Mouse (Mus musculus): Measurements from ENCODE around the gene 5730409E04Rik. TPM values are rescaled to one million over a fixed set of nuclear protein-coding genes. Genes with fewer than 3 reads are reported as not detected.

Gene 5730409E04Rik
- polyA plus RNA-seq, 1 experiment from 2014 or later, result 1.5 TPM

DNA sequence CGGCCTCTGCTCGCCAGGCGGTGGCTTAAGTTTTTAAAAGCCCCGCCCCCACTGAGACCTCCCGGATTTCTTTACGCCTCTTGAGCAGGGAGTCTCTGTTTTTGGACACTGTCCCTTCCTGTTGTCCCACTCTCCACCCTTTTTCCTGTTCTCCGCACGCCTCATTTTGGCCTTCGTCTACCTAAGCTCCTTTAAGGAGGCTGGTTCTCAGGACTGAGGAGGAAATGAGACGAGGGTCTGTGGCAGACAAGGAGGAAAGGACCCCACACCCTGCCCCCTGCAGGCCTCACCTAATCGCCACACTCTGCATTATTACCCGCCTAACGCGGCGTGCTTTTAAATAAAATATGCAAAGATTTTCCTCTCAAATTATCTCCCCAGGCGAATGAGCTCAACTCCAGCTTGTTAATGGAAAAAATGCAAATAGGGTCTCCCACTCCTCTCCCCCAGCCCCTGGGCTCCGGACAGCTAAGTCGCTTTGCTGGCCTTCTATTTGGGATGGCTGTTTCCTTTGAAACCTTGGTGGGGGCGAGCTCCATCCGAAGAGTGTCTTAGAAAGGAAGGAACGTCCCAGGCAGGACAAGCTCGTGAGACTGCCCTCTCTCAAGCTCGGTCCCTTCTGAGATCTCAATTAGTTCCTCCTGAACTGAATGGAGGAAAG lies 17.5 kb downstream of the 5730409E04Rik start:
- peak; percentile 61; the same call in 1 of the 2 replicates for ATAC-seq (ENCODE audit: low FRiP score, low TSS enrichment)
- H3K9ac ChIP-seq (replicated peaks; ENCODE audit: low read length), result peak overlapping the region; percentile 33

DNA sequence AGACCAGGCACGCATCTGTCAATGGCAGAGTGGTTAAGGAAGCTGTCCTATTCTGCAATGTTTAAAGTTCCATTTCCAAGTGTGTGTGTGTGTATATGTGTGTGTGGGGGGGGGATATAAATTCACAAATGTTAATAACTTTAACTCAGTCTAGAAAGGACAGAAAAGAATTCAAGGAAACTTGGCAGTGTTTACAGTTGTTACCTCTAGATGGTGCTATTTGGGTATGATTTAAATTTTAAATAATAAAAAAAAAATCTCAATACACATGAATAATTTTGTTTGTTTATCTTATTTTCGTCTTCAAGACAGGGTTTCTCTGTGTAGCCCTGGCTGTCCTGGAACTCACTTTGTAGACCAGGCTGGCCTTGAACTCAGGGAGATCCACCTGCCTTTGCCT lies 22.3 kb downstream of the 5730409E04Rik start:
- H3K4me2 ChIP-seq (replicated peaks; ENCODE audit: low read depth, low read length), result no peak overlapping the region
- H3K36me3 ChIP-seq (ENCODE audit: insufficient read depth, low read length), result no peaks in the 10 kb centered on the region
- no peaks in the 10 kb centered on the region for H3K9me3 ChIP-seq (ENCODE audit: low read length)
- H3K4me3 ChIP-seq (ENCODE audit: low read length), result no peak overlapping the region
- WGBS, result 40% methylated on average over 2 of the region's 2 CpGs
- H3K27ac ChIP-seq (ENCODE audit: low read length), result no peak overlapping the region
- H3K4me1 ChIP-seq (ENCODE audit: insufficient read depth, low read length), result peaks cover 5% of the 10 kb centered on the region; the same call in 1 of the 2 replicates
- H3K27me3 ChIP-seq (ENCODE audit: insufficient read depth, low read length), result peaks cover 15% of the 10 kb centered on the region
- no peak for ATAC-seq (ENCODE audit: low FRiP score, low TSS enrichment)
- H3K9ac ChIP-seq (replicated peaks; ENCODE audit: low read length), result no peak overlapping the region

More for the DNA sequence above, 17.5 kb downstream of the 5730409E04Rik start:
- Histone ChIP-seq H3K27me3 (ENCODE audit: insufficient read depth, low read length) (peaks cover 4% of the 10 kb centered on the region; the same call in 1 of the 2 replicates), H3K4me1 (ENCODE audit: insufficient read depth, low read length) (peaks cover 12% of the 10 kb centered on the region; the same call in 1 of the 2 replicates), H3K4me3 (ENCODE audit: low read length) (peak overlapping the region; percentile 32), H3K36me3 (ENCODE audit: insufficient read depth, low read length) (no peaks in the 10 kb centered on the region), H3K27ac (ENCODE audit: low read length) (no peak overlapping the region), H3K4me2 (replicated peaks; ENCODE audit: low read depth, low read length) (peak overlapping the region; percentile 55), H3K9me3 (ENCODE audit: low read length) (no peaks in the 10 kb centered on the region)
- WGBS, result 2% methylated on average over 23 of the region's 23 CpGs

DNA sequence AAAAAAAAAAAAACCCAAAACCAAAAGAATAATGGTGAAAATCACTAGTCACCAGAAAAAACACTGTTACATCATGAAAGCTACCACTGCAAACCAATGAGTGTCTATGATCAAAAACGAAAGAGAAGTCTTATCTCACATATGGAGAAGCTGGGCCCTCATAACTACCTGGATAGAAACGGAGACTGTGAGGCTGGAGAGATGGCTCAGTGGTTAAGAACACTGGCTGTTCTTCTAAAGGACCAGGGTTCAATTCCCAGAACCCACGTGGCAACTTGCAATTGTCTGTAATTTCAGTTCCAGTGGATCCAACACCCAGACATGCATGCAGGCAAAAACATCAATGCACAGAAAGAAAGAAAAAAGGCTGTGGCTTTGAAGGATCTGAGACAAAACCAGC lies 23.1 kb downstream of the 5730409E04Rik start:
- Histone ChIP-seq H3K9ac (replicated peaks; ENCODE audit: low read length) (no peak overlapping the region), H3K36me3 (ENCODE audit: insufficient read depth, low read length) (no peaks in the 10 kb centered on the region), H3K4me2 (replicated peaks; ENCODE audit: low read depth, low read length) (no peak overlapping the region), H3K27me3 (ENCODE audit: insufficient read depth, low read length) (peaks cover 21% of the 10 kb centered on the region), H3K27ac (ENCODE audit: low read length) (no peak overlapping the region), H3K9me3 (ENCODE audit: low read length) (no peaks in the 10 kb centered on the region), H3K4me1 (ENCODE audit: insufficient read depth, low read length) (no peaks in the 10 kb centered on the region), H3K4me3 (ENCODE audit: low read length) (no peak overlapping the region)
- no peak for ATAC-seq (ENCODE audit: low FRiP score, low TSS enrichment)
- WGBS, result 61% methylated on average over 3 of the region's 3 CpGs

DNA sequence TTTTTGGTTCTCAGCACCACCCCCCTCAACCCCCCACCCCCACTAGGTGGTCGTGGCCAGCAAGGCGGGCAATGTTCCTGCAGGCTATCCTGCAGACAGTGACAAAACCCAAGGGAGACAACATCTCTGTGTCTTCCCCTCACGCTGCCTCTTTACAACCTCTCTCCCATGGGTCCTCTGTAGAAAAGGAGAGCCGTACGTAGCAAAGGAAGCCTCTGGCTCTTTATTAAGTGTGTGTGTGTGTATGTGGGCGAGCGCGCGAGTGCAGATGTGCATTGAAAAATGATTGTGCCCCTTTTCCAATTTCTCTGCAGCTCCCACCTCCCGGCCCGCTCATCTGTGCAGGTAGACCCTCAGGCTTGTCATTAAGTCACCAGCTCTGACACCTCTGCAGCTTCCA lies 26.7 kb downstream of the 5730409E04Rik start:
- ATAC-seq (ENCODE audit: low FRiP score, low TSS enrichment), result no peak
- H3K9me3 ChIP-seq (ENCODE audit: low read length), result no peaks in the 10 kb centered on the region
- WGBS, result 15% methylated on average over 11 of the region's 11 CpGs
- H3K36me3 ChIP-seq (ENCODE audit: insufficient read depth, low read length), result no peaks in the 10 kb centered on the region
- H3K4me1 ChIP-seq (ENCODE audit: insufficient read depth, low read length), result no peaks in the 10 kb centered on the region
- H3K4me2 ChIP-seq (replicated peaks; ENCODE audit: low read depth, low read length), result no peak overlapping the region
- H3K4me3 ChIP-seq (ENCODE audit: low read length), result no peak overlapping the region
- no peak overlapping the region for H3K27ac ChIP-seq (ENCODE audit: low read length)
- H3K9ac ChIP-seq (replicated peaks; ENCODE audit: low read length), result no peak overlapping the region
- peaks cover 30% of the 10 kb centered on the region for H3K27me3 ChIP-seq (ENCODE audit: insufficient read depth, low read length)

DNA sequence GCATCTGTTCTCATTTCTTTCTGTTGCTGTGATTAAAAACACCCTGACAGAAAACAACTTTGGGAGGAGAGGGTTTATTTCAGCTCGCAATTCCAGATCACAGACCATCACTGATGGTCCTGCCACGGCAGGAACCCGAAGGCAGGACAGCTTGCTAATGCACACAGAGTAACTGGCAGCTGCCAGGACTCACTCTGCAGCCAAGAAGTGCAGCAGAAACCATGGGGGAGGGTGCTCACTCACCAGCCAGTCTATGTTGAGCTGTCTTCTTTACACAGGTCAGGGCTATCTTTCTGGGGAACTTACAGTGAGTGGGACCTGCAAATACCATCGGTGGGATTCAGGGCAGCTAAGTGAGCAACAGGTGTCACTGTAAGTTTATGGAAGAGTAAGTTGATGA lies 27.8 kb downstream of the 5730409E04Rik start:
- Histone ChIP-seq H3K27ac (ENCODE audit: low read length) (no peak overlapping the region), H3K4me3 (ENCODE audit: low read length) (no peak overlapping the region), H3K27me3 (ENCODE audit: insufficient read depth, low read length) (peaks cover 34% of the 10 kb centered on the region), H3K9ac (replicated peaks; ENCODE audit: low read length) (no peak overlapping the region), H3K4me1 (ENCODE audit: insufficient read depth, low read length) (no peaks in the 10 kb centered on the region), H3K36me3 (ENCODE audit: insufficient read depth, low read length) (no peaks in the 10 kb centered on the region), H3K9me3 (ENCODE audit: low read length) (no peaks in the 10 kb centered on the region), H3K4me2 (replicated peaks; ENCODE audit: low read depth, low read length) (no peak overlapping the region)
- 59% methylated on average over 4 of the region's 4 CpGs for WGBS
- ATAC-seq (ENCODE audit: low FRiP score, low TSS enrichment), result no peak

DNA sequence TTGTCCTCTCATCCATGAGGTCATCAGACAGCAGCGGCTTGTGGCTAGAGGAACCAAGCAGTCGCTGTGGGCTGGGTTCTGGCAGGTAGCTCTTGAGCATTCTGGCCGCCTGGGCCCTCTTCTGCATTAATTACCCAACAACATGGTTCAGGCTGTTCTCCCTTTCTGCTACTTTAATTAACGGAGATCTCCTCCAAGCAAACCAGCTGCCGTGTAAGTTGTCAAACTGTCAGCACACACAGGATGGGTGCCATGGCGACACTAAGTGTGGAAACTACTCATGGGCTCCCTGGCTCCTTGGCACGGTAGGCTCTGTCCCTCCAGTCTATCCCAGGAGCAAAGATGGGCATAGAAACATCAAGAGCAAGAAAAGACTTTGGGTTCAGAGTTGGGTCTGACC lies 29.7 kb downstream of the 5730409E04Rik start:
- ATAC-seq (ENCODE audit: low FRiP score, low TSS enrichment), result no peak
- H3K9ac ChIP-seq (replicated peaks; ENCODE audit: low read length), result no peak overlapping the region
- H3K27me3 ChIP-seq (ENCODE audit: insufficient read depth, low read length), result peaks cover 34% of the 10 kb centered on the region
- no peaks in the 10 kb centered on the region for H3K9me3 ChIP-seq (ENCODE audit: low read length)
- WGBS, result 53% methylated on average over 7 of the region's 7 CpGs
- H3K27ac ChIP-seq (ENCODE audit: low read length), result no peak overlapping the region
- H3K4me2 ChIP-seq (replicated peaks; ENCODE audit: low read depth, low read length), result no peak overlapping the region
- no peak overlapping the region for H3K4me3 ChIP-seq (ENCODE audit: low read length)
- no peaks in the 10 kb centered on the region for H3K4me1 ChIP-seq (ENCODE audit: insufficient read depth, low read length)
- no peaks in the 10 kb centered on the region for H3K36me3 ChIP-seq (ENCODE audit: insufficient read depth, low read length)

DNA sequence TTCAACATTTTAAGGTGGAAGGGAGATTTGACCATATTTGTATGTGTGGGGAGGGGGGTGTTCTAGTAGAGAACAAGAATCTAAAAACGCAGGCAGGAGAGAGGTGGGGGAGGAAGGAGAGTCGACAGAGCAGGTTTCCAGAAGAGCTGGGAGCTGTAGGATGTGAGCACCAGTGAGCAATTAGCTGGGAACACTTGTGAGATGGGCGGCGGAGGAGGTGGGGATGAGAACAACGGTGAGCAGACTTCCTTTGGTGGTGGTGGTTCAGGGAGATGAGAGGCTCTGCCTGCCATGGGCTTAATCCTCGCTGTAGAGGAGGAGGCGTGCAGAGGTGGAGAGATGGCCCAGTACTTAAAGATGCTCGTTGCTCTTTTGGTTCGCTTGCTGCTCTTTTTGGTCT lies 32.3 kb downstream of the 5730409E04Rik start:
- peaks cover 26% of the 10 kb centered on the region for H3K27me3 ChIP-seq (ENCODE audit: insufficient read depth, low read length)
- H3K9ac ChIP-seq (replicated peaks; ENCODE audit: low read length), result no peak overlapping the region
- no peaks in the 10 kb centered on the region for H3K9me3 ChIP-seq (ENCODE audit: low read length)
- 25% methylated on average over 9 of the region's 9 CpGs for WGBS
- H3K36me3 ChIP-seq (ENCODE audit: insufficient read depth, low read length), result no peaks in the 10 kb centered on the region
- no peaks in the 10 kb centered on the region for H3K4me1 ChIP-seq (ENCODE audit: insufficient read depth, low read length)
- no peak overlapping the region for H3K4me3 ChIP-seq (ENCODE audit: low read length)
- no peak for ATAC-seq (ENCODE audit: low FRiP score, low TSS enrichment)
- H3K4me2 ChIP-seq (replicated peaks; ENCODE audit: low read depth, low read length), result no peak overlapping the region
- no peak overlapping the region for H3K27ac ChIP-seq (ENCODE audit: low read length)

DNA sequence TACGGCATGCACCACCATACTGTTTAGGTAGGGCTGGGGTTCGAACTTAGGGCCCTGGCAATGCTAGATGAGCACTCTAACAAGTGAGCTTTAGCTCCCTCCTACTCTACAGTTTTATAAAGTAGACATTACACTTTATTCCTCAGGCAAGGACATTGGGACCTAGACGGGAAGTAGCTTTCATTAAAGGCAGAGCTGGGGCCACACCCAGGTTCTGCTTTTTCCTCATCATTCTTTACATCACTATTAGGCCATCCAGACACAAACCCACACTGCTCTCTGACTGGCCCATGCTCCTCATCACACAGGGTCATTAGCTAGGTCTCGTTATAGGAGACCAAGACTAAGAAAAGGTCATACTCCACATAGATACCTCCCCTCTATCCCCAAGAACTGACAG lies 34.2 kb downstream of the 5730409E04Rik start:
- H3K9ac ChIP-seq (replicated peaks; ENCODE audit: low read length), result no peak overlapping the region
- no peaks in the 10 kb centered on the region for H3K9me3 ChIP-seq (ENCODE audit: low read length)
- H3K4me3 ChIP-seq (ENCODE audit: low read length), result no peak overlapping the region
- H3K27me3 ChIP-seq (ENCODE audit: insufficient read depth, low read length), result peaks cover 30% of the 10 kb centered on the region
- H3K4me1 ChIP-seq (ENCODE audit: insufficient read depth, low read length), result no peaks in the 10 kb centered on the region
- no peaks in the 10 kb centered on the region for H3K36me3 ChIP-seq (ENCODE audit: insufficient read depth, low read length)
- ATAC-seq (ENCODE audit: low FRiP score, low TSS enrichment), result no peak
- 60% methylated on average over 4 of the region's 4 CpGs for WGBS
- no peak overlapping the region for H3K27ac ChIP-seq (ENCODE audit: low read length)
- H3K4me2 ChIP-seq (replicated peaks; ENCODE audit: low read depth, low read length), result no peak overlapping the region

DNA sequence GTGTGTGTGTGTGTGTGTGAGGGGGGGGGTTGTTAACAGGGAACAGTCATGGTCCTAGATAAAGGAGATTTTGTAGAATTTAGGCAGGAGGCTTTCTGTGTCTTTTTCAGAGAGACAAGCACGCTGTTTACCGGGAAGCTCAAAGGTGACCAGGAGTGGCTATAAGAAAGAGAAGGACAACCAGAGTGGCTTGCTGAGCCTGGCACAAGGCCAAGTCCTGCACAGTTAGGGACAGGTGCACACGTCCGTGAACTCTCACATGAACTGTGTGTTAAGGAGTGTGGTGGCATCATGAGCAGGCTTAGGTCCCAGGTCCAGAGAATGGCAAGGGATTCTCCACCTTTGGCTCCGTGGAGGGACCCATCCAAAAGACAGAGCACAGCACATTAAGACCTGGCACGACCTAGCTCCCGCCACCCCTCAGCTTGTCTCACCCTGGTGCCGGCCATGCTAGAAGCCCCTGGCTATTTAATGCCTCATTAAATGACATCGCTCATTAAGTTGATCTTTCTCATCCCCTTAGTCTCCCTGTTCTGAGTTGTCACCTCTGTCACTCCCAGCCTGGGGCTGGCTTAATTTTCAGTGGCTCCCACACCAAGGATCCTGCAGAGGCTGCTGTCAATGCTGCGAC lies 34.8 kb downstream of the 5730409E04Rik start:
- 33% methylated on average over 10 of the region's 10 CpGs for WGBS
- H3K4me2 ChIP-seq (replicated peaks; ENCODE audit: low read depth, low read length), result no peak overlapping the region
- no peaks in the 10 kb centered on the region for H3K4me1 ChIP-seq (ENCODE audit: insufficient read depth, low read length)
- H3K36me3 ChIP-seq (ENCODE audit: insufficient read depth, low read length), result no peaks in the 10 kb centered on the region
- peak; percentile 77 for ATAC-seq (ENCODE audit: low FRiP score, low TSS enrichment)
- H3K9ac ChIP-seq (replicated peaks; ENCODE audit: low read length), result no peak overlapping the region
- H3K9me3 ChIP-seq (ENCODE audit: low read length), result no peaks in the 10 kb centered on the region
- H3K27me3 ChIP-seq (ENCODE audit: insufficient read depth, low read length), result peaks cover 29% of the 10 kb centered on the region
- no peak overlapping the region for H3K27ac ChIP-seq (ENCODE audit: low read length)
- no peak overlapping the region for H3K4me3 ChIP-seq (ENCODE audit: low read length)
